Comparison of ENCODE assay signal across 39 mouse cellular contexts in the genomic region with DNA sequence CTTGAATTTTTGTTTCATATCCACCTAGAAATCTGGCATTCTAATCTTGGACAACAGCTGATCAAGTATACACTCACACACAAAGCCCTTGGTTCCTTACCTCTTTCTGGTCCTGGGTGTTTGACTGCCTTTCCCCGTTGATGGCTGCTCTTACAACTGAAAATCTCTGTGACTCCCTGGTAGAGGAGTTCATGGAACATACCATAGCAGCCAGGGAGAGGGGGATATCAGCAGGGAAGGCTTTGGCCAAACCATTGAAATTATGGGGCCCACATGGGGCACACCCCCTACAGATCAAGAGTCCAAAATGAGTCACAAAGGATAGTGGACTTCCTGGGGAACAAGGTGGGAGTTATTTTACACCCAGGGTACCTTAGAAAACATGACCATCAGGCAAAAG. TPM values are rescaled to one million over a fixed set of nuclear protein-coding genes. Genes with fewer than 3 reads are reported as not detected.
"Had no signal": no experiment of that assay in that cellular context is flagged by ENCODE, and none has a peak within 500 bp of the region (broad histone marks: within the 10 kb centered on the region; RNA-seq: fewer than 3 reads in every experiment).

TSS of gene Tcp11x2 (minus strand) at position 158 of the 400 bp plus-strand sequence.

- H3K27me3 ChIP-seq: heart, embryonic 15.5 days; hindbrain, embryonic 15.5 days had no signal

- H3K36me3 ChIP-seq: heart, embryonic 10.5 days; heart, embryonic 13.5 days; heart, embryonic 15.5 days; hindbrain, embryonic 13.5 days; hindbrain, embryonic 15.5 days; kidney, embryonic 15.5 days; limb, embryonic 10.5 days; limb, embryonic 12.5 days; liver, embryonic 13.5 days had no signal

- H3K4me2 ChIP-seq: heart, embryonic 13.5 days; heart, embryonic 15.5 days; hindbrain, embryonic 13.5 days; hindbrain, embryonic 15.5 days; kidney, embryonic 15.5 days; limb, embryonic 12.5 days; liver, embryonic 11.5 days; liver, embryonic 13.5 days had no signal

- H3K9me3 ChIP-seq: heart, embryonic 10.5 days; heart, embryonic 13.5 days; heart, embryonic 15.5 days; hindbrain, embryonic 13.5 days; hindbrain, embryonic 15.5 days; kidney, embryonic 15.5 days; limb, embryonic 10.5 days; limb, embryonic 12.5 days; liver, embryonic 13.5 days had no signal

- H3K4me1 ChIP-seq: heart, embryonic 10.5 days; heart, embryonic 13.5 days; heart, embryonic 15.5 days; hindbrain, embryonic 13.5 days; hindbrain, embryonic 15.5 days; kidney, embryonic 15.5 days; limb, embryonic 10.5 days; limb, embryonic 12.5 days; liver, embryonic 13.5 days had no signal

- H3K27ac ChIP-seq: heart, embryonic 10.5 days; heart, embryonic 13.5 days; heart, embryonic 15.5 days; hindbrain, embryonic 13.5 days; hindbrain, embryonic 15.5 days; hindbrain, postnatal 0 days; kidney, embryonic 15.5 days; kidney, postnatal 0 days; layer of hippocampus, adult 2 months; left cerebral cortex, adult 2 months; limb, embryonic 10.5 days; limb, embryonic 12.5 days; liver, embryonic 13.5 days had no signal

- H3K4me3 ChIP-seq: heart, embryonic 10.5 days; heart, embryonic 13.5 days; heart, embryonic 15.5 days; hindbrain, embryonic 13.5 days; hindbrain, embryonic 15.5 days; kidney, embryonic 15.5 days; layer of hippocampus, adult 2 months; left cerebral cortex, adult 2 months; limb, embryonic 10.5 days; limb, embryonic 12.5 days; liver, embryonic 13.5 days had no signal

- DNase-seq: gastrocnemius, postnatal 14 days; gastrocnemius, postnatal 36 days; heart, adult 18-20 months; heart, postnatal 14 days; heart, postnatal 36 days; kidney, adult 11 months; kidney, adult 2 months; kidney, adult 9 months; kidney, postnatal 14 days; kidney, postnatal 36 days; liver; liver, embryonic 13.5 days had no signal

- H3K9ac ChIP-seq: heart, embryonic 13.5 days; heart, embryonic 15.5 days; hindbrain, embryonic 13.5 days; hindbrain, embryonic 15.5 days; kidney, embryonic 15.5 days; limb, embryonic 12.5 days; liver, embryonic 13.5 days had no signal

- ATAC-seq: hindbrain, postnatal 0 days; intestine, embryonic 16.5 days had no signal

RNA-seq across cellular contexts. Expression of gene Tcp11x2, which starts in this region (rescaled TPM):
- total RNA-seq: gastrocnemius, adult 8-10 months; gastrocnemius, postnatal 14 days; gastrocnemius, postnatal 36 days; granulocyte monocyte progenitor cell, adult 5-6 weeks; heart, adult 18-20 months; heart, postnatal 14 days; heart, postnatal 36 days; hematopoietic stem cell, adult 5-6 weeks; hindbrain, postnatal 0 days; layer of hippocampus, adult 2 months; layer of hippocampus, postnatal 10 days; layer of hippocampus, postnatal 25 days; left cerebral cortex, adult 2 months; left cerebral cortex, postnatal 14 days; left cerebral cortex, postnatal 36 days had no signal
- polyA plus RNA-seq: frontal cortex, adult 2 months; heart, embryonic 10.5 days; heart, embryonic 13.5 days; heart, embryonic 15.5 days; heart, postnatal 0 days; hindbrain, embryonic 11.5 days; hindbrain, embryonic 13.5 days; hindbrain, embryonic 15.5 days; hindbrain, postnatal 0 days; intestine, embryonic 14.5 days; intestine, embryonic 16.5 days; kidney, adult 2 months; kidney, embryonic 15.5 days; large intestine, adult 2 months; limb, embryonic 12.5 days; limb, embryonic 14.5 days; liver, embryonic 11.5 days; liver, embryonic 13.5 days had no signal
